Mouse (Mus musculus): ENCODE measurements around the gene Mapk11.

- TF ChIP-seq POLR2A (IDR thresholded peaks at IDR 0.05; ENCODE audit: low read depth, low read length) (no peak), CTCF (IDR thresholded peaks at IDR 0.05; ENCODE audit: borderline replicate concordance, insufficient read depth, low read length) (no peak)
Observed at GRCm38 (mm10) chr15:89173906-89174214, 24.4 kb upstream of the Mapk11 start.
